Mouse (Mus musculus): ENCODE data around the gene Scarb2.

The Scarb2 gene

GRCm38 (mm10) chr5:92434070-92434469 lies 72.6 kb downstream of the Scarb2 start:
- peak; percentile 15 for DNase-seq

- DNase-seq, result no peak
Observed at GRCm38 (mm10) chr5:92431611-92432010, 75.0 kb downstream of the Scarb2 start.

GRCm38 (mm10) chr5:92430723-92431122 lies 75.9 kb downstream of the Scarb2 start:
- DNase-seq, result no peak

GRCm38 (mm10) chr5:92424126-92424525 lies 82.5 kb downstream of the Scarb2 start:
- DNase-seq, result no peak

- DNase-seq, result no peak
Observed at GRCm38 (mm10) chr5:92413982-92414375, 92.7 kb downstream of the Scarb2 start.

DNA sequence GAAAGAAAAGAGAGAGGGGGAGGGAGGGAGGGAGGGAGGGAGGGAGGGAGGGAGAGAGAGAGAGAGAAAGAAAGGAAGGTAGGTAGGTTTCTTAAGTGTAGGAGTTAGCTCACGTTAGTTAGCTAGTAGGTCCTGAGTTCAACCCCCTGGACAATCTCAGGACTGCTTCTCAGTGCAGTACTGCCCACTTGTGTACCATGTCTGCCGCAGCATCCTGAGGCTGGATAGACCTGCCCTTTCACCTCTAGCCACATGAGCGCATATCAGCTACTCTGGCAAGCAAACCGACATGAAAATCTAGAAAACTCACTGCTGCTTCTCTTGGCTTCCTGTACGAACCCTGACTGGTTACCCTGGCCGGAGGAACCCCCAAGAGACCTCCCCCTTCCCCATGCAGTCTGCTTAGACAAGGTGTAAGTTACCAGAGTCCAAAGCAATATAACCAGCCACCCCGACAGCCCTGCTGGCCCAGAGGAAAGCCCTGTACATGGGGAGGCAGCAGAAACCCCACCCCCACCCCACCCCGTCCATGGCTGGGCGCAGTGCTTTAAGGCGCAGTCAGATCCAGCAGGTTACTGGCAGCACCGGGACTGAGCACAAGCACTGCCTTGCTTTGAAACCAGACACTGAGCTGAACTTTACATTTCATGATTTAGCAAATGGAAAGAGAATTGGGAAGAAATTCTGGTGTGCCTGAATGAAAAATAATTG lies 93.2 kb downstream of the Scarb2 start:
- DNase-seq, result no peak

DNA sequence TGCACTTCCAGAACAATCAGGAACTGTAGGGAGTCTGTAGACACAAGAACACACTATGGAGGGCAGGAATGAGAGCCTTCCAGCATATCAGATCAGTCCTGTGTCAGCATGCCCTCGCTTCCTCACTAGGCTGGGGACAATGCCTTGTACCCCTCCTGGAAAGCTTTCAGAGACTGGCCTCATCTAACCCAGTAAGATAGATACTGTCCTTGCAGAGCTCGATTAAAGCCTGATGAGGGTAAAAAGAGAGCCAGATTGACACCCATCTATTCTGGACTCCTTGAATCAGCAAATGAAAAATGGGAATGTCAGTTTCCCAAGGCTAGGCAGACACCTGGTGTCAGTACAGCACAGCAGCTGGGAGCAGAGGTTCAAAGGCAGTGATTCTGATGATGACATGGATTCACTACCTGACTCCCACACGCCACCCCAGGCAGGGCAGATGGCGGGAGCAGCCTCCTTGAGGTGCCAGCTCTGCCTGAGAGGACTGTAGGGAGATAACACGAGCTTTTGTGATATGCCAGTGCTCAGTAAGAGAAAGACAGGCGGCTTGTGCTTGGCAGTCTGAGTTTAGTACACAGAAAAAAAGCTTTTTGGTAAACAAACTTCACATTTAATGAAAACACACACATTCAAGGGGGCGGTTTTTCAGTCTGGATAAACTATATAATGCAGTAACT lies 95.0 kb downstream of the Scarb2 start:
- DNase-seq, result no peak

DNA sequence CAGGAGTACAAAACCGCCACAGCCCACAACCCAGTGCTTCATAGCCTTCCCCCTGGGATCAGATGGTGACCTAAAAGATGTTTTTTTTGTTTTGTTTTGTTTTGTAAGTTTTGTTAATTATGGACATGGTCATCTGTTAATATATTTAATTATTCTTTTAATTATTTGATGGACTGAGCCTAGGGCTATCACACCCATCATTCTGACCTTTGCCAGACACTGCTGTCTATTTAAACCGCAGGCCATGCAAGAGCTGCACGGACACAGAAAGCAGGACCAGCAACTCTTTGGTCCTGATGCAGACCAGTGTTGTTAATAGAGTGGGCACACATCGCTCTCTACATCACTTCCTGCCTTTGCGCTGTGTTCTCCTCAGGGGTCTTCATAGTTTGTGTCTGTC lies 96.1 kb downstream of the Scarb2 start:
- DNase-seq, result no peak

- DNase-seq, result no peak
Observed at GRCm38 (mm10) chr5:92409361-92410155, 97.1 kb downstream of the Scarb2 start.

GRCm38 (mm10) chr5:92404400-92404678 lies 102.3 kb downstream of the Scarb2 start:
- no peak for DNase-seq

GRCm38 (mm10) chr5:92403562-92404399 lies 102.9 kb downstream of the Scarb2 start:
- DNase-seq, result no peak

DNA sequence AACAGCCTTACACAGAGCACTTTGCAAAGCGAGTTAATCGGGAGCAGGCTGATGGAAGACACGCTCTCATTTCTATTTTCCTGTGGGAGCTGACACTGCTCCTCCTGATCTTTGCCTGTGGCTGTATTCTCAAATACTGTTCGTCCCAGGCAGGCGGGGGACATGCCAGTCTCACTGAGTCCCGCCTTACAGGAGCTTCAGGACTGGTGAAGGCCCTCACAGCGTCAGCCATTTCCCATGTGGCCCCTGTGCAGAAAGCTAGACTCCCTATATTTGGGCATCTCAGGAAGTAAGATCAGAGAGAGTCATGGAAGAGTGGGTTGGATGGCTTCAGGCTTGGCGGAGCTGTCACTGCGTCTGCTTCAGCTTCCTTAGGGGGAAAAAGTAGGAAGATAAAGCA lies 103.8 kb downstream of the Scarb2 start:
- no peak for DNase-seq

DNA sequence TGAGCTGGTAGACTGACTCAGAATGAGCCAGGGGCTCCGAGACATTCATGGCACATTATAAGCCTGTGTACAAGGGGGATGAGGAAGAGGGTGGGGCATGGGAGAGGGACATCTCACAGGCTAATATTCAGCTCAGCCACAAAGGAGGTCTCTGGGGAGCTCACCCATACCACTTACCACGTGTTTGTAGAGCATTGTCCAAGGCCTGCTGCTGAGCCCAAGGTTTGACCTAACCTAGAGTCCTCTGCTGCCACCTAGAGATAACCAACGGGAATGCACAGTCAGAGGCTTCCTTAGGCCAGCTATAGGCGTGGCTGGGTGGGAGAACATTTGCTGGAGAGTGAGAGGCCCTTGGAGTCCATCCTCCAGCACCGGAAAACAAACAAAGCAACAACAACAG lies 108.5 kb downstream of the Scarb2 start:
- DNase-seq, result peak; percentile 44

DNA sequence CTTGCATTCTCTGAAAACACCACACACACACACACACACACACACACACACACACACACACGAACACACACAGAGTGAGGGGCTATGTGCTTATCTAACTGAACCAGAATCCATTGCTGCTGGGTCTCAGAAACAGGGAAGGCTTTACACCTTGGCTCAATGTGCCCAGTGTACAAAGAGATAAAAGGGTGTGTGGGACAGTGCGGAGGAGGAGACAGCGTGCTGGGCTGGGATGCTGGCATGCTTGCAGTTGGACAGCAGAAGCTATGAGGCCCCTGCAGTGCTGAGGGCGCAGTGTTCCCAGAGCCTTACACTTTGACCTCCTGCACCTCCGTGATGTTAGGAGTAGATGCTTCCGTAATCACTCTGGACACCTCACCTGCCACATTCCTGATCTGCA lies 110.2 kb downstream of the Scarb2 start:
- no peak for DNase-seq

DNA sequence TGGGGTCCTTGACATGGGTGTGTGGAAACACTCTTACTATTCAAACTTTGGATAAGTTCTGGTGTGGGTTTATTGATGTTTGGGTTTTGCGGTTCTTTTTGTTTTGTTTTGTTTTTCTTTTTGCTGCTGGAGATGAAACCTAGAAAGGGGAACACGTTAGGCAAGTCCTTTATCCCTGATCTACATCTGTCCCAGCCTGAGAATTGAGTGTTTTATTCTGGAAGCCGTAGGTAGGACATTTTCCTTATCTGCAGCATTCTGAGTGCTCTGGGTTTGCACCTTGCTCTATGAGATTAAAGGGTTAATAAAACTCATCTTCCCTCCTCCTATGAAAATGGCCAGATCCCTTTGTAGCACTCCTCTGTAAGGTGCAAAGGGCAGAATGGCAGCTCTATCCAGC lies 110.9 kb downstream of the Scarb2 start:
- no peak for DNase-seq

- no peak for DNase-seq
Observed at GRCm38 (mm10) chr5:92393863-92394262, 112.8 kb downstream of the Scarb2 start.

DNA sequence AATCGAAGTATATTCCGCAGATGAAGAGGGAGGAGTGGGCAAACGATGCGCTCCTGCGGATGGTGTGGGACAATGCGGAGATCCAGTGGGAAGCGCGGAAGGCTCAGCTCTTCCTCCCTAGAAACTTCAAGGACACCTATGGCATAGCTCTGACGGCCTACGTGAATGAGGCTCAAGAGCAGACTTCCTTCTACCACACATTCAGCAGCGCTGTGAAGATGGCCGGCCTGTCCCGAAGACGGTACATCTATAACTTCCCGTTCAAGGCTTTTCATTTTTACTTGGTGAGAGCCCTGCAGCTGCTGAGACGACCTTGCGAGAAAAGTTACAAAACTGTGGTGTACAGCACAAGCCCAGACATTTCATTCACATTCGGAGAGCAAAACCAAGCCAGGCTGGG lies 114.1 kb downstream of the Scarb2 start:
- DNase-seq, result no peak
